Mouse (Mus musculus): ENCODE measurements around the gene 2010111I01Rik. TPM values are rescaled to one million over a fixed set of nuclear protein-coding genes. Genes with fewer than 3 reads are reported as not detected.

Gene 2010111I01Rik
- total and polyA plus RNA-seq, 3 experiments: 84.6 to 101 (median 91.0) TPM

GRCm38 (mm10) chr13:62963358-62963757 is 1.3 kb upstream of the 2010111I01Rik start:
- TF ChIP-seq EP300 (IDR thresholded peaks at IDR 0.05; ENCODE audit: insufficient read depth, low read depth, low read length) (no peak), POLR2A (IDR thresholded peaks at IDR 0.05; ENCODE audit: insufficient read depth, low read depth, low read length) (no peak), CTCF (IDR thresholded peaks at IDR 0.05) (no peak)
- no peak overlapping the region for H3K27ac ChIP-seq
- H3K4me3 ChIP-seq: no peak overlapping the region
- H3K4me1 ChIP-seq (ENCODE audit: control insufficient read depth, insufficient read depth, low read length): no peaks in the 10 kb centered on the region; the same call in 1 of the 2 replicates
- H3K27me3 ChIP-seq (ENCODE audit: control insufficient read depth, insufficient read depth, low read length): no peaks in the 10 kb centered on the region
- 80% methylated on average over 2 of the region's 2 CpGs for WGBS
- no peaks in the 10 kb centered on the region for H3K36me3 ChIP-seq (ENCODE audit: control insufficient read depth, insufficient read depth, low read length)
- DNase-seq: no peak
- H3K9ac ChIP-seq (ENCODE audit: low read depth, low read length): no peak overlapping the region
- no peaks in the 10 kb centered on the region for H3K79me2 ChIP-seq (replicated peaks; ENCODE audit: control insufficient read depth, insufficient read depth, low read length)
- intact Hi-C loops (cut with DNase I): loop anchor here (10.0 kb wide), 1 partner anchor 1191 kb away; the partner anchor contains the start of gene Zfp367

GRCm38 (mm10) chr13:62968223-62968622 is 3.5 kb downstream of the 2010111I01Rik start:
- Histone ChIP-seq H3K27ac (no peak overlapping the region), H3K9ac (ENCODE audit: low read depth, low read length) (no peak overlapping the region), H3K27me3 (ENCODE audit: control insufficient read depth, insufficient read depth, low read length) (no peaks in the 10 kb centered on the region), H3K79me2 (replicated peaks; ENCODE audit: control insufficient read depth, insufficient read depth, low read length) (no peaks in the 10 kb centered on the region), H3K36me3 (ENCODE audit: control insufficient read depth, insufficient read depth, low read length) (peaks cover 11% of the 10 kb centered on the region), H3K4me1 (ENCODE audit: control insufficient read depth, insufficient read depth, low read length) (peaks cover 11% of the 10 kb centered on the region), H3K4me3 (no peak overlapping the region)
- TF ChIP-seq POLR2A (IDR thresholded peaks at IDR 0.05; ENCODE audit: insufficient read depth, low read depth, low read length): no peak
- WGBS: 77% methylated on average over 12 of the region's 12 CpGs
- intact Hi-C loops (cut with DNase I): loop anchor here (10.0 kb wide), 1 partner anchor 1187 kb away; the partner anchor contains the start of gene Zfp367
- no peak for DNase-seq

GRCm38 (mm10) chr13:62970515-62971269 is 6.0 kb downstream of the 2010111I01Rik start:
- peak overlapping the region; percentile 80 for H3K27ac ChIP-seq
- H3K9ac ChIP-seq (ENCODE audit: low read depth, low read length): 0 out of 2 replicates have a peak overlapping the region, but pooled peaks have one; percentile 2
- DNase-seq: peak in 1 of 2 experiments; percentile 33
- H3K27me3 ChIP-seq (ENCODE audit: control insufficient read depth, insufficient read depth, low read length): no peaks in the 10 kb centered on the region
- no peak for TF ChIP-seq EP300 (IDR thresholded peaks at IDR 0.05; ENCODE audit: insufficient read depth, low read depth, low read length)
- no peak for TF ChIP-seq POLR2A (IDR thresholded peaks at IDR 0.05; ENCODE audit: insufficient read depth, low read depth, low read length)
- no peak for TF ChIP-seq CTCF (IDR thresholded peaks at IDR 0.05)
- H3K36me3 ChIP-seq (ENCODE audit: control insufficient read depth, insufficient read depth, low read length): peaks cover 11% of the 10 kb centered on the region
- intact Hi-C loops (cut with DNase I): loop anchor here (5.0 kb wide), 2 partner anchors 72 to 262 kb away; no protein-coding TSS in a partner anchor
- H3K4me1 ChIP-seq (ENCODE audit: control insufficient read depth, insufficient read depth, low read length): peaks cover 11% of the 10 kb centered on the region
- 30% methylated on average over 11 of the region's 11 CpGs for WGBS
- H3K4me3 ChIP-seq: no peak overlapping the region
- H3K79me2 ChIP-seq (replicated peaks; ENCODE audit: control insufficient read depth, insufficient read depth, low read length): peaks cover 1% of the 10 kb centered on the region; the same call in 1 of the 2 replicates

- WGBS: 80% methylated on average over 3 of the region's 3 CpGs
- TF ChIP-seq POLR2A (IDR thresholded peaks at IDR 0.05; ENCODE audit: insufficient read depth, low read depth, low read length) (no peak), EP300 (IDR thresholded peaks at IDR 0.05; ENCODE audit: insufficient read depth, low read depth, low read length) (no peak), CTCF (IDR thresholded peaks at IDR 0.05) (no peak)
- Histone ChIP-seq H3K4me1 (ENCODE audit: control insufficient read depth, insufficient read depth, low read length) (peaks cover 11% of the 10 kb centered on the region), H3K79me2 (replicated peaks; ENCODE audit: control insufficient read depth, insufficient read depth, low read length) (peaks cover 1% of the 10 kb centered on the region; the same call in 1 of the 2 replicates), H3K4me3 (no peak overlapping the region), H3K9ac (ENCODE audit: low read depth, low read length) (no peak overlapping the region), H3K27ac (no peak overlapping the region), H3K27me3 (ENCODE audit: control insufficient read depth, insufficient read depth, low read length) (no peaks in the 10 kb centered on the region), H3K36me3 (ENCODE audit: control insufficient read depth, insufficient read depth, low read length) (peaks cover 11% of the 10 kb centered on the region)
- intact Hi-C loops (cut with DNase I): loop anchor here (5.0 kb wide), 2 partner anchors 70 to 260 kb away; no protein-coding TSS in a partner anchor
- no peak for DNase-seq
These were observed 7.7 kb downstream of the 2010111I01Rik start for GRCm38 (mm10) chr13:62972403-62972802.

GRCm38 (mm10) chr13:62973111-62973510 is 8.4 kb downstream of the 2010111I01Rik start:
- DNase-seq: no peak
- no peak overlapping the region for H3K4me3 ChIP-seq
- peaks cover 1% of the 10 kb centered on the region; the same call in 1 of the 2 replicates for H3K79me2 ChIP-seq (replicated peaks; ENCODE audit: control insufficient read depth, insufficient read depth, low read length)
- peaks cover 12% of the 10 kb centered on the region for H3K4me1 ChIP-seq (ENCODE audit: control insufficient read depth, insufficient read depth, low read length)
- TF ChIP-seq EP300 (IDR thresholded peaks at IDR 0.05; ENCODE audit: insufficient read depth, low read depth, low read length) (no peak), CTCF (IDR thresholded peaks at IDR 0.05) (no peak), POLR2A (IDR thresholded peaks at IDR 0.05; ENCODE audit: insufficient read depth, low read depth, low read length) (no peak)
- H3K9ac ChIP-seq (ENCODE audit: low read depth, low read length): no peak overlapping the region
- intact Hi-C loops (cut with DNase I): loop anchor here (5.0 kb wide), 2 partner anchors 69 to 259 kb away; no protein-coding TSS in a partner anchor
- no peak overlapping the region for H3K27ac ChIP-seq
- WGBS: 93% methylated on average over 4 of the region's 4 CpGs
- H3K27me3 ChIP-seq (ENCODE audit: control insufficient read depth, insufficient read depth, low read length): no peaks in the 10 kb centered on the region
- H3K36me3 ChIP-seq (ENCODE audit: control insufficient read depth, insufficient read depth, low read length): peaks cover 11% of the 10 kb centered on the region

- no peak for TF ChIP-seq CTCF (IDR thresholded peaks at IDR 0.05)
- peak; percentile 38; the same call in 1 of the 2 replicates for TF ChIP-seq EP300 (IDR thresholded peaks at IDR 0.05; ENCODE audit: insufficient read depth, low read depth, low read length)
- no peak for TF ChIP-seq POLR2A (IDR thresholded peaks at IDR 0.05; ENCODE audit: insufficient read depth, low read depth, low read length)
- DNase-seq: no peak
- no peaks in the 10 kb centered on the region for H3K27me3 ChIP-seq (ENCODE audit: control insufficient read depth, insufficient read depth, low read length)
- H3K9ac ChIP-seq (ENCODE audit: low read depth, low read length): no peak overlapping the region
- peaks cover 7% of the 10 kb centered on the region for H3K4me1 ChIP-seq (ENCODE audit: control insufficient read depth, insufficient read depth, low read length)
- intact Hi-C loops (cut with DNase I): no loop called here
- peaks cover 1% of the 10 kb centered on the region; the same call in 1 of the 2 replicates for H3K79me2 ChIP-seq (replicated peaks; ENCODE audit: control insufficient read depth, insufficient read depth, low read length)
- H3K4me3 ChIP-seq: no peak overlapping the region
- no peaks in the 10 kb centered on the region for H3K36me3 ChIP-seq (ENCODE audit: control insufficient read depth, insufficient read depth, low read length)
- peak overlapping the region; percentile 31 for H3K27ac ChIP-seq
These were observed 13.4 kb downstream of the 2010111I01Rik start for GRCm38 (mm10) chr13:62978104-62978503.

Measured in heart, adult 2 months (tissue).